In genomic region chr11:78826442-78827013, GRCm38 (mm10) we compare ENCODE assay signal across 8 mouse cellular contexts. TPM values are rescaled to one million over a fixed set of nuclear protein-coding genes. Genes with fewer than 3 reads are reported as not detected.
A peak's percentile ranks its signal among the peaks of the same experiment; 100 is the strongest.
DNase-seq lines count a peak whose midpoint lies in the region; ATAC-seq and TF ChIP-seq lines count a peak whose summit lies in the region.

Gene Lyrm9 (plus strand): TSS chr11:78826584.

- peak within 1 kb of the TSS; percentile 72 for H3K4me3 ChIP-seq in heart, embryonic 11.5 days (ENCODE audit: low read depth, low read length)
- H3K4me3 ChIP-seq in kidney, embryonic 16.5 days (ENCODE audit: low read length), result peak within 1 kb of the TSS; percentile 59
- H3K4me3 ChIP-seq in liver, adult 2 months (ENCODE audit: insufficient read depth, low read depth, low read length), result peak within 1 kb of the TSS; percentile 73
- H3K4me3 ChIP-seq in myocyte, result peak within 1 kb of the TSS; percentile 25

- peak within 1 kb of the TSS; percentile 79 for H3K4me2 ChIP-seq in heart, embryonic 11.5 days
- peak within 1 kb of the TSS; percentile 57 for H3K4me2 ChIP-seq in kidney, embryonic 16.5 days (replicated peaks; ENCODE audit: low read depth, low read length)
- H3K4me2 ChIP-seq in myocyte (ENCODE audit: low read depth), result peak within 1 kb of the TSS; percentile 82

- H3K9ac ChIP-seq in heart, embryonic 11.5 days (ENCODE audit: low read depth, low read length), result peak within 1 kb of the TSS; percentile 79
- H3K9ac ChIP-seq in kidney, embryonic 16.5 days (replicated peaks; ENCODE audit: low read length), result peak within 1 kb of the TSS; percentile 71
- peak within 1 kb of the TSS; percentile 71 for H3K9ac ChIP-seq in liver, adult 2 months (ENCODE audit: low read depth, low read length)

- no peak within 1 kb of the TSS for H3ac ChIP-seq in myocyte (ENCODE audit: control insufficient read depth, insufficient read length)

- peak within 1 kb of the TSS; percentile 62; the same call in 1 of the 2 replicates for H3K27ac ChIP-seq in heart, embryonic 11.5 days (ENCODE audit: low read depth, low read length)
- H3K27ac ChIP-seq in kidney, embryonic 16.5 days (ENCODE audit: low read length), result peak within 1 kb of the TSS; percentile 6
- no peak within 1 kb of the TSS for H3K27ac ChIP-seq in liver, adult 2 months (replicated peaks; ENCODE audit: insufficient read depth, low read depth, low read length)

- no peaks in the 10 kb centered on the region for H3K9me3 ChIP-seq in heart, embryonic 11.5 days (replicated peaks; ENCODE audit: control insufficient read depth, low read length)
- H3K9me3 ChIP-seq in kidney, embryonic 16.5 days (ENCODE audit: low read length), result no peaks in the 10 kb centered on the region

- WGBS in heart, embryonic 11.5 days (ENCODE audit: insufficient replicate concordance), result under 1% methylated on average over 49 of the region's 51 CpGs
- WGBS in kidney, embryonic 16.5 days, result 0% methylated on average over 51 of the region's 51 CpGs
- under 1% methylated on average over 51 of the region's 51 CpGs for WGBS in liver, adult 2 months

- 0 out of 2 replicates have a peak, but pooled peaks cover 2% of the 10 kb centered on the region for H3K79me2 ChIP-seq in liver, adult 2 months (ENCODE audit: control insufficient read depth, insufficient read depth, low read length)
- no peaks in the 10 kb centered on the region for H3K79me2 ChIP-seq in myocyte (ENCODE audit: control insufficient read depth, insufficient read depth)

- H3K36me3 ChIP-seq in heart, embryonic 11.5 days (ENCODE audit: control insufficient read depth, insufficient read depth, low read length), result no peaks in the 10 kb centered on the region
- no peaks in the 10 kb centered on the region for H3K36me3 ChIP-seq in kidney, embryonic 16.5 days (ENCODE audit: insufficient read depth, low read length)
- no peaks in the 10 kb centered on the region for H3K36me3 ChIP-seq in liver, adult 2 months (ENCODE audit: control insufficient read depth, insufficient read depth, low read length)
- no peaks in the 10 kb centered on the region for H3K36me3 ChIP-seq in myocyte (ENCODE audit: control insufficient read depth, insufficient read depth)
- no peaks in the 10 kb centered on the region for H3K36me3 ChIP-seq in splenic B cell, adult 2 months (ENCODE audit: control insufficient read depth, insufficient read depth, low read length, poor library complexity, severe bottlenecking)

- ATAC-seq in erythroblast, adult 5-6 weeks (replicated peaks; ENCODE audit: low FRiP score, poor library complexity, severe bottlenecking), result peak; percentile 89
- ATAC-seq in heart, embryonic 11.5 days (replicated peaks; ENCODE audit: insufficient number of reproducible peaks, low FRiP score, low TSS enrichment), result peak; percentile 79
- ATAC-seq in kidney, embryonic 16.5 days (ENCODE audit: low FRiP score, low TSS enrichment), result peak; percentile 75

- H3K27me3 ChIP-seq in heart, embryonic 11.5 days (ENCODE audit: control insufficient read depth, insufficient read depth, low read length), result no peaks in the 10 kb centered on the region
- H3K27me3 ChIP-seq in kidney, embryonic 16.5 days (ENCODE audit: insufficient read depth, low read length), result no peaks in the 10 kb centered on the region
- no peaks in the 10 kb centered on the region for H3K27me3 ChIP-seq in liver, adult 2 months (ENCODE audit: control insufficient read depth, insufficient read depth, low read length)
- no peaks in the 10 kb centered on the region for H3K27me3 ChIP-seq in myocyte (ENCODE audit: control insufficient read depth, insufficient read depth, insufficient read length)
- no peaks in the 10 kb centered on the region for H3K27me3 ChIP-seq in splenic B cell, adult 2 months (ENCODE audit: control insufficient read depth, insufficient read depth, low read length, poor library complexity, severe bottlenecking)

- DNase-seq in B cell, adult 2 months, result peak; percentile 98 to 99
- peak; percentile 94 for DNase-seq in brain, adult 2 months (ENCODE audit: low read depth, low spot score)
- DNase-seq in liver, adult 2 months (ENCODE audit: extremely low read depth, low read depth, low spot score), result peak; percentile 57
- DNase-seq in splenic B cell, adult 2 months (ENCODE audit: low read depth, low spot score), result peak; percentile 94

- TF ChIP-seq POLR2A in liver, adult 2 months (IDR thresholded peaks at IDR 0.05; ENCODE audit: extremely low read depth, insufficient read depth, low read length), result 0 out of 2 replicates have a peak, but pooled peaks have one; percentile 27
- TF ChIP-seq POLR2A in myocyte (IDR thresholded peaks at IDR 0.05; ENCODE audit: insufficient read length, low read depth), result peak; percentile 74

- peak; percentile 90 for TF ChIP-seq CTCF in liver, adult 2 months (IDR thresholded peaks at IDR 0.05; ENCODE audit: low read depth, low read length)

- peaks cover 30% of the 10 kb centered on the region for H3K4me1 ChIP-seq in heart, embryonic 11.5 days (ENCODE audit: control insufficient read depth, insufficient read depth, low read length)
- H3K4me1 ChIP-seq in kidney, embryonic 16.5 days (ENCODE audit: insufficient read depth, low read length), result peaks cover 61% of the 10 kb centered on the region
- peaks cover 5% of the 10 kb centered on the region for H3K4me1 ChIP-seq in liver, adult 2 months (ENCODE audit: control insufficient read depth, insufficient read depth, low read length)

TF ChIP-seq in myocyte, 11 proteins besides CTCF, POLR2A, EP300 and RAD21:
- peak; percentile 51 for TF ChIP-seq POLR2AphosphoS2 (IDR thresholded peaks at IDR 0.05; ENCODE audit: insufficient read length, low read depth)
- TF ChIP-seq MYOG (IDR thresholded peaks at IDR 0.05; ENCODE audit: control insufficient read depth in 1 of 3, insufficient read depth in 1 of 3, insufficient read length in 2 of 3, low read depth in 2 of 3), result peak in 2 of 3 experiments; percentile 48 to 70
- TF ChIP-seq CEBPB (IDR thresholded peaks at IDR 0.05; ENCODE audit: insufficient read depth, poor library complexity, severe bottlenecking), result no peak
- peak in 2 of 3 experiments; percentile 43 to 80 for TF ChIP-seq MYOD1 (IDR thresholded peaks at IDR 0.05; ENCODE audit: control insufficient read depth in 1 of 3, insufficient read length in 2 of 3, low read depth in 2 of 3)
TF ChIP-seq in myocyte: peak in this region for 3.

RNA-seq across cellular contexts. Expression of gene Lyrm9, which starts in this region (rescaled TPM):
- total RNA-seq in erythroblast, adult 5-6 weeks (2015; ENCODE audit: low replicate concordance), result 6.0 and 12.5 TPM in 2 replicates
- 8.1 and 10.9 TPM in 2 replicates for total RNA-seq in erythroblast, adult 5-6 weeks (2017; ENCODE audit: low replicate concordance)
- polyA plus RNA-seq in heart, embryonic 11.5 days (2014; fragmentation: Nextera tagmentation; extraction: Ambion mirVana), result 27.4 and 28.3 TPM in 2 replicates
- polyA plus RNA-seq in kidney, embryonic 16.5 days (2015; fragmentation: Nextera tagmentation; extraction: Ambion mirVana), result 21.1 TPM in 2 replicates
- total RNA-seq in liver, adult 2 months (2014; rRNA removed), result 17.7 and 20.6 TPM in 2 replicates
- polyA plus RNA-seq in liver, adult 2 months (2012; rRNA removed), result 13.6 and 15.2 TPM in 2 replicates
- 22.9 TPM for polyA plus RNA-seq in myocyte (2012; fragmentation: generic; extraction: Trizol)
